Mouse (Mus musculus): Measurements from ENCODE around the gene Arrdc4. TPM values are rescaled to one million over a fixed set of nuclear protein-coding genes. Genes with fewer than 3 reads are reported as not detected.
A peak's percentile ranks its signal among the peaks of the same experiment; 100 is the strongest.

The Arrdc4 gene
- 11.6 TPM for polyA plus RNA-seq (2021)

DNA sequence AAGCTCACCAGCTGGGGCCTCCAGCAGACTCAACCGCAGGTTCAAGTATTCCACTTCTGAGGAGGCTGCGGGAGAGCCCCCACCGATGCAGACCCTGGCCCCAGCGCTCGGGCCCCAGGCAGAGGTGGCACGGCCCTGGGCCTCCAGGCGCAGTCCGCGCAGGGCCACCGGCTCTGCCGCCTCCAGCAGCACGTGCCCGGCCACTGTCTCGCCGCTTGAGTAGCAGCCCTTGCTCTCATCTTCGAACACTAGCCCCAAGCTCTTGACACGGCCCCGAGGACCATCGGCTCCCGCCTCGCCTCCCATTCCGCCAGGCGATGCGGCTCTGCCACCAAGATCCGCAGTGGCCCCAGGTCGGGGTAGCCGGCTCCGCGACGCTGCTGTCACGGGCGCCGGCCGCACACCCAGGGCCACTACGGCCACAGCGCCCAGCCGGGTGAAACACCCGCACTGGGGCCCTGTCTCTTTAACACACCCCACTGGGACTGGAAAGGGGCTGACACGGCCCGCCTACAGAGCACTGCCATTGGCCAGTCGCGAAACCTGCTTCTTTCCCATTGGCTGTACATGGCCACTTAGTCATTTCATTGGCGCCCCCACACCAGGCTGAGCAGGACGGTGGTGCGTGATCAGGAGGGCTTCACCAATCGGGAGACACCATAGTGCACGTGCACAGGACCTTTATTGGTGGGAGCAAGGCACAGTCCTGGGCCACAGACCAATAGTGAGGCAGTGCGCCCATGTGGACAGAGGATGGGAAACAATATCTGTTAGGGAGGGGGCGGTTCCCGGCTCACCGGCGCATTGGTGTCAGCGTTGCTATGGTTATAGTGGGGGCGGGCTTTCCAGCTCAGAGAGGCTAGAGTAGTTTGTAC lies at the start of gene Arrdc4:
Gene Arrdc4 (minus strand): TSS at position 481 of the 875 bp plus-strand sequence.
- H3K27me3 ChIP-seq, result peaks cover 4% of the 10 kb centered on the region
- POLR2A ChIA-PET, result no interaction called here
- DNase-seq (ENCODE audit: low read depth, low spot score), result peak; percentile 89
- CTCF ChIA-PET, result interaction anchor here (0.9 to 1.3 kb wide), 6 partner anchors 20 to 96 kb away, joined by 3 to 5 read pairs (median 3); no protein-coding TSS in a partner anchor
- no peak for TF ChIP-seq CTCF (IDR thresholded peaks at IDR 0.05)
- peak; percentile 100 for ATAC-seq
- in situ Hi-C loops (cut with MboI; ENCODE audit: low pct_unique_long_range_greater_than_20kb), result no loop called here

DNA sequence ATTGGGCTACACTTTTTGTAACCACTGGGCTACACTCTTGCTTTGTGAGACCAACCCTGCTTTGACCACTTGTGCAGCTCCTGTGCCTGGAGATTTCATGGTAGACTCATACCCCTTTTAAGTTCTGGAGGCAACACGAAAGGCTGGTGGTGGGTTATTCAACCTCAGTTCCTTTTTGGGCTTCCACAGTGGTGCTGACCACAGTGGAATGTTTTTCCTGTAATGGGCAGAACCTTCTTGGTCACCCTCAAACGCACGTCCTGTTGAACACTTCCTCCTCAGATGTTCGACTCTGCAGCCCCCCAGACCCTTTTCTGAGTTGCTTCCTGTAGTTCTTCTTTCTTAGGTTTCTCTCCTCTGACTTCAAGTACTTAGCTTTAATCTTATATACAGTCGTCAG lies 46.5 kb upstream of the Arrdc4 start:
- ATAC-seq, result no peak
- no peak for TF ChIP-seq CTCF (IDR thresholded peaks at IDR 0.05)
- ChIA-PET POLR2A (no interaction called here), CTCF (interaction anchor here (1.3 to 1.7 kb wide), 2 partner anchors 16 to 48 kb away, joined by 3 read pairs; no protein-coding TSS in a partner anchor)
- peaks cover 23% of the 10 kb centered on the region for H3K27me3 ChIP-seq
- DNase-seq (ENCODE audit: low read depth, low spot score), result no peak
- in situ Hi-C loops (cut with MboI; ENCODE audit: low pct_unique_long_range_greater_than_20kb), result no loop called here

DNA sequence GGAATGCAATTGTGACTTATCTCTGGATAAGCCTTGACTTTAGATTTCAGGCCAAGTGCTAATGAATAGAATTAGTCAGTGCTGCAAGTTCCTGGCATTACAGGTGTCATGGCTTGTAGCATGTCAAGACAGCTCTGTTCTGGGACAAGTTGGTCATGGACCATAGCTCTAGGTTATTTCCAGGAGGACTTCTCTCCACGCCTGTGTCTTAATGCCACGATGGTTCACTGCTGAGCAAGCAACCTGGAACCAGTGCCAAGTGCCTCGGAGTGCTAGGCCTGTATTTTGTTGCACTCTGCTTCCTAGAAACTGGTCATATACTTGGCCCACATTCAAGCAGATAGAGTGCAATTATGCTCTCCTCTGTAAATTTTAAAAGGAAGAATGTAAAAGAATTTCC lies 39.7 kb upstream of the Arrdc4 start:
- H3K27me3 ChIP-seq, result peaks cover 10% of the 10 kb centered on the region
- no peak for TF ChIP-seq CTCF (IDR thresholded peaks at IDR 0.05)
- DNase-seq (ENCODE audit: low read depth, low spot score) (no peak), ATAC-seq (no peak)
- ChIA-PET POLR2A (no interaction called here), CTCF (no interaction called here)
- in situ Hi-C loops (cut with MboI; ENCODE audit: low pct_unique_long_range_greater_than_20kb), result no loop called here

DNA sequence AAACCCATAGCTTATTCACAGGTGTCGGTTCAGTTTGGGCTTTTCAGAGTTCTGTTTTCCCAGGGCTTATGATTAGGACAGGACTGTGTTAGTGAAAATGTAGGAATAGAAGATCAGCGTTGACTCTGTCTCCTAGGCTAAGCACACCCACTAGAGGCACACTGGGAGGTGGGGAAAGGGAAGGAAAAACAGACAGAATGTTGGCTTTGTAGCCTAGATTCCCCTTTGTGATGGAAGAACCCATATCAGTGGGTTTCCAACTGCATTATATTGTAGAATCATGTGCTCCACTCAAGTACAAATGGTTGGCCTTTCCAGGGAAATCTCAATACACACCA lies 22.7 kb upstream of the Arrdc4 start:
- ATAC-seq, result no peak
- CTCF ChIA-PET, result no interaction called here
- no peak for DNase-seq (ENCODE audit: low read depth, low spot score)
- in situ Hi-C loops (cut with MboI; ENCODE audit: low pct_unique_long_range_greater_than_20kb), result no loop called here
- no peak for TF ChIP-seq CTCF (IDR thresholded peaks at IDR 0.05)
- peaks cover 1% of the 10 kb centered on the region for H3K27me3 ChIP-seq
- POLR2A ChIA-PET, result no interaction called here

DNA sequence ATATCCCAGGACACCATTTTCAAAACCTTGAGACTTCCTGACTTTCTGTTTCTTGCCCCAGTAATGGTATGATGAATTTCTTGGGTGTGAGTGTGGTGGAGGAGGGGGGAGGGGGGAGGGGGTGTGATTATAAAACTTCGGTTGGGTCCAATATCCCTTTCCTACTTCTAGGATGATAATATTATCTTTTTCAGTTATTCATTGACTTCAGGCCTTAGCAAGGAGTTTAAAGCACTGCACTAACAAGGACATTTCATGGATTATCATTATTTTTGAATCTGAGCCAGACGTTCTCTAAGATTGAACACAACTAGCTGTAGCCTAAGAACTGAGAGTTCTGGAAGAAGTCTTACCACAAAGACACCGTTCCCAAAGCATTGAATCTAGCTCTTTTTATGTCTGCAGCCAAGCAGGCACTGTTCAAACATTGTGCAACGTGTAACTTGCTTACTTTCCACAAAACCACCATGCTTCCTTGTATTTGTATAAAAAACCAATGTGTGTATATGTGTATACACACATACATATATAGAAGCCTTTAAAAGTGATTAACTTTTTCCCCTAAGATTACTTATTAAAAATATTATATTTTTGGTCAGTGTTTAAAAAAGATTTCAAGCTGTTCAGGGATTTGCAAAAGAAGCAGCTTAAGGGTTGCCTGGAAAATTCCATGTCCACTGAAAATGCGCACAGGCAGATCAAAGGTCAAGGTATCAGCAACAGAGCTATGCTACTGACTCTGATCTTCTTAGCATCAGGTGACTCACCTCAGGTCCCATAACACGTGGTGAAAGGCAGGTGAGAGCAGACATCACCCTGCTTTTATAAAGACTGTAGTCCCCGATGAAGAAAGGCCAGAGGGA lies 22.1 kb upstream of the Arrdc4 start:
- ATAC-seq (no peak), DNase-seq (ENCODE audit: low read depth, low spot score) (no peak)
- H3K27me3 ChIP-seq, result peaks cover 5% of the 10 kb centered on the region
- TF ChIP-seq CTCF (IDR thresholded peaks at IDR 0.05), result no peak
- ChIA-PET CTCF (interaction anchor here (0.9 kb wide), 1 partner anchor 11 kb away, joined by 3 read pairs; no protein-coding TSS in a partner anchor), POLR2A (no interaction called here)
- in situ Hi-C loops (cut with MboI; ENCODE audit: low pct_unique_long_range_greater_than_20kb), result no loop called here

DNA sequence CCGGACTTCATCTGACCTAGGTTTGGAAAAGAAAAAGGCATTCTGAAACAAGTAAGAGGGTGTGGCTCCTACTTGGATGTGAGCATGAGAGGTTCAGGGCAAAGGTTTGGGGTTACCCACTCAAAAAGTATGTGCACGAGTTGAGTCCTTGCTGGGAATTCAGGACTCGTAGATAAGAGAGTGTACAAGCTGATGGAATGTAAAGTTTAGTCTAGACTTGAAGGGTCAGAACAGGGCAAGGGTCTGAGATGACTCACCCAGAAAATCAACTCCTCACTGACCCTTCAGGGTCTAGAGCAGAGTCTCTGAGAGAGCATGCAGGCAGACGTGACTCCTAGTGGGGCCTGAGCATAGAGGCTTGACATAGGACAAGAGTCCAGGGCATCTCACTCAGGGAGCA lies 16.9 kb upstream of the Arrdc4 start:
- ChIA-PET POLR2A (no interaction called here), CTCF (no interaction called here)
- ATAC-seq, result no peak
- H3K27me3 ChIP-seq, result peaks cover 12% of the 10 kb centered on the region
- no peak for DNase-seq (ENCODE audit: low read depth, low spot score)
- in situ Hi-C loops (cut with MboI; ENCODE audit: low pct_unique_long_range_greater_than_20kb), result no loop called here
- TF ChIP-seq CTCF (IDR thresholded peaks at IDR 0.05), result no peak

DNA sequence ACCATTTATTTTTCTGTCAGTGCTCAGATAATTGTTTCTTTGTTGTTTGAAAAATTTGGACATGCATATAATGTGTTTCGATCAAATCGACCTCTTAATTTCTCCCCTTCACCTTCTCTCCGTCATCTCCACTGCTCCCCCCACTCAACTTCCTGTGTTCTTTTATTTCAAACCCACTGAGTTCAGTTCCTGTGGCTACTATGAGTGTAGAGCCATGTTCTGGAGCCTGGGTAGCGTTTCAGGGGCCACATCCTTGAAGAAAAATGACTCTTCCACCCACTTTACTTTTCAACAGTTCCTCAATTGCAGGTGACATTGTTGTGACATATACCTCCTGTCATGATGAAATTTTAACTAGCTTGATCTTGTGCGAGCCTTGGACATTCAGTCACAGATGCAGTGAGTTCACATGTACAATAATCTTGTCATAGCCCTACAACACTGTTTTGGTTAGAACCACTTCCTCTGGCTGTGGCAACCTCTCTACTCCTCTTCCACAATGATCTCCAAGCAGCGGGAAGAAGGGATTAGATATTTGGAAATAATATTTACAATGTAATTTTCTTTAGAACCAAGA lies 10.2 kb upstream of the Arrdc4 start:
- no peak for TF ChIP-seq CTCF (IDR thresholded peaks at IDR 0.05)
- CTCF ChIA-PET, result interaction anchor here (1.0 to 1.1 kb wide), 2 partner anchors 12 to 108 kb away, joined by 3 read pairs; no protein-coding TSS in a partner anchor
- DNase-seq (ENCODE audit: low read depth, low spot score), result no peak
- in situ Hi-C loops (cut with MboI; ENCODE audit: low pct_unique_long_range_greater_than_20kb), result no loop called here
- H3K27me3 ChIP-seq, result peaks cover 14% of the 10 kb centered on the region
- no peak for ATAC-seq
- POLR2A ChIA-PET, result no interaction called here

DNA sequence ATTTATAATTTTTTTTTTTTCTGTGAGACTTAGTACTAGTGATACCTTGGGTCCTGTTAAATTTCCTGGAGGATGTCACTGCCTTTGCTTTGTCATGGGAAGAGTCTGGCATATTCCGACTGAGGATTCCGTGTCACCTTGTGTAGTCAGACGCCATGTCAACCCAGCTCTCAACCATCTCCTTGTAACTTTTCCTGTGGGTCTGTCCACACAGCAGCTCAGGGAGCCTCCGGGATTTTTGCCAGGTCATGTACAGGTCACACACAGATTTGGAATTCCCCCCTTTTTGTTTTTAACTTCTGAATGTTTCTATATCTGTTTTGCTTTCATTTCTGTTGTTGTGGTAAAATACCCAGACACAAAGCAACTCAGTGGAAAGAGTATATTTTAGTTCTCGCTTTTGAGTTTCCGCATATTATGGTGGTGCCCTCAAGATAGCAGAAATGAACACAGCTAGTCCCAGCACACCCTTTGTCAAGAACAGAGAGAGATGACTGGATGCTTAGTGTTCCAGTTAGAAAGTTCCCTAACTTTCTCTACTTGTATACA lies 7.7 kb upstream of the Arrdc4 start:
- no peak for DNase-seq (ENCODE audit: low read depth, low spot score)
- TF ChIP-seq CTCF (IDR thresholded peaks at IDR 0.05), result no peak
- ChIA-PET POLR2A (no interaction called here), CTCF (interaction anchor here (1.0 kb wide), 1 partner anchor 9 kb away, joined by 3 read pairs; no protein-coding TSS in a partner anchor)
- peaks cover 11% of the 10 kb centered on the region for H3K27me3 ChIP-seq
- in situ Hi-C loops (cut with MboI; ENCODE audit: low pct_unique_long_range_greater_than_20kb), result no loop called here
- ATAC-seq, result no peak

DNA sequence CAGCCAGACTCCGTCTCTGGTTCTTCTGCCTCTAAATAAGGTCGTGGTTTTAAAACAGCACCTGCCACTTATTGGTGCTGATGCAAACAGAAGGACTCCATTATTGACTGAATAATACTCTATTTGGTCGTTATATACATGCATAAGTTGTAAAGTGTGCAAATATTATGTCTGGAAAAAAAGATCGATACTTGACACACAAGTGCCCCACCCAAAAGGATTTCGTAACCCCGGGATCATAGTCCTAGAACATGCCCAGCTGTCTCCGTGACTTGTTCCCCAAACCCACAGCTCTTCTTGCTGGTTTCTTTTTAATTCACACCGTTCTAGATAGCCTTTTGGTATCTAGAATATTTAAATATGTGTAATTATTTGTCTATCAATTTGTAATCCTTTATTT lies 878 bp upstream of the Arrdc4 start:
- H3K27me3 ChIP-seq, result peaks cover 8% of the 10 kb centered on the region
- no peak for ATAC-seq
- in situ Hi-C loops (cut with MboI; ENCODE audit: low pct_unique_long_range_greater_than_20kb), result no loop called here
- POLR2A ChIA-PET, result no interaction called here
- no peak for TF ChIP-seq CTCF (IDR thresholded peaks at IDR 0.05)
- no peak for DNase-seq (ENCODE audit: low read depth, low spot score)
- CTCF ChIA-PET, result interaction anchor here (0.9 to 1.1 kb wide), 2 partner anchors 19 to 80 kb away, joined by 3 read pairs; no protein-coding TSS in a partner anchor

DNA sequence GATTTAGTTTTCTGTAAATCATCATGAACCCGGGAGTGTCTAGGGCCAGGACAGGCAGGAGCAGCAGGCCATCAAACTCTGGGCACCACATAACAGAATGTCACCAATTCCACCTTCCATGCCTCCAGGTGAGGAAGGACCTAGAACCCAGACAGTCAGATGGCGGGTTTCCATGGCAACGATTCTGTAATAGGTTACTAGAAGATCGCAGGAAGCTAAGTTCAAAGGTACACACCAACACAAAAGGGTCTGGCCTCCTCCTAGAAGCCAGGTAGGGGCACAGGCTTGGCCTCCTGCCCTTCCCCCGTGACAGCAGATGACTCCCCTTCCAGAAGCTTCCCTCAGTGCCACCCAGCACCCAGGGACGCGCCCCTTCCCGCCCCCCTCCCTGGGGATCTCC lies 680 bp downstream of the Arrdc4 start:
- TF ChIP-seq CTCF (IDR thresholded peaks at IDR 0.05), result no peak
- CTCF ChIA-PET, result interaction anchor here (0.9 to 2.8 kb wide), 6 partner anchors 15 to 95 kb away, joined by 3 to 9 read pairs (median 3); no protein-coding TSS in a partner anchor
- DNase-seq (ENCODE audit: low read depth, low spot score) (no peak), ATAC-seq (no peak)
- in situ Hi-C loops (cut with MboI; ENCODE audit: low pct_unique_long_range_greater_than_20kb), result no loop called here
- peaks cover under 1% of the 10 kb centered on the region for H3K27me3 ChIP-seq
- POLR2A ChIA-PET, result interaction anchor here (0.6 kb wide), 1 partner anchor 288 kb away, joined by 3 read pairs; no protein-coding TSS in a partner anchor

Data from Patski (cell line).